Mouse (Mus musculus) neural tube, embryonic 10.5 days (tissue): ENCODE measurements around the gene Etfb.

Experiments used
- DNase-seq: peaks from one replicate; pipeline ENCODE4 v3.0.0-alpha.2; 2017; ENCODE audit warnings: low spot score; ENCODE audit errors: extremely low spot score

Gene Etfb

DNA sequence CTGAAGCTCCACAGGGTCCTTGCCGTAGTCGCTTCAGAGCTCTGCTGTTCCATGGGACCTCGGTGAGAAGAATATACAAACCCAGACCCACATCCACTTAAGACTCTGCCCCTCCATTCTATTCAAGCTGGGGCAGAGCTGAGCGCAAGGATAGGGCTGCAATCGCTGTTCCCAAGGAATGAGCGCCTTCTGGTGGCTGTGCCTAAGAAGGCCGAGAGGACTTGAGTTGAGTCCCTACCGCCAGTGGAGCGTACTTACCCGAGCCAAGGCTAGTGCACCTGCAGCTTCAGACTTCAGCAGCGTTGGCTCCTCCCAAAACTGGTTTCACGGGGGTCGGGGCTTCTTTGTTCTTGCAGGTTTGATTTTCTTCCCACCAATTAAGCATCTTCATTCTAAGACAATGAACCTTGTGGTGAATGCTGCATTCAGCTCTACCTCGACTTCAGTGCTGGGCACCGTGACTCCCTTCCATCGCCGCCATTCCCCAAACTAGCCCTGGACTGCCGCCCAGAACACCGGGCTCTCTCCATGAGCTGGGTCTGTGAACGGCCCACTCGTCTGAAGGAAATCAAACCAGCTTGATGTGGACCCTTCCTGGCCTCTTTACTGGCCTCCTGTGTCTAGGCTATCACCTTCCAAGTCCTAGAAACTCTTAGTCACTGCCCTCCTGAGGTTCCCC, 51.6 kb downstream of the Etfb start:
- no peak for DNase-seq
